Mouse (Mus musculus): Measurements from ENCODE around the gene Kcnj13. TPM values are rescaled to one million over a fixed set of nuclear protein-coding genes. Genes with fewer than 3 reads are reported as not detected.

Gene Kcnj13
- total and polyA plus RNA-seq, 3 experiments: 0.10 to 0.23 TPM; not detected in 1

- no peak for TF ChIP-seq MYC (IDR thresholded peaks at IDR 0.05; ENCODE audit: low read depth, low read length)
- TF ChIP-seq UBTF (IDR thresholded peaks at IDR 0.05; ENCODE audit: borderline replicate concordance, insufficient read depth, low read depth, low read length): no peak
- no peak for TF ChIP-seq RCOR1 (IDR thresholded peaks at IDR 0.05; ENCODE audit: low read depth, low read length)
- no peak for TF ChIP-seq ZMIZ1 (IDR thresholded peaks at IDR 0.05; ENCODE audit: low read depth, low read length)
- no peak for TF ChIP-seq CHD2 (IDR thresholded peaks at IDR 0.05; ENCODE audit: low read length)
- no peak for TF ChIP-seq E2F4 (IDR thresholded peaks at IDR 0.05; ENCODE audit: borderline replicate concordance, low read depth, low read length)
- no peak for TF ChIP-seq HCFC1 (IDR thresholded peaks at IDR 0.05; ENCODE audit: low read depth, low read length)
- no peak for TF ChIP-seq ELF1 (IDR thresholded peaks at IDR 0.05; ENCODE audit: low read depth, low read length)
- no peak for TF ChIP-seq MAZ (IDR thresholded peaks at IDR 0.05; ENCODE audit: low read depth, low read length)
- TF ChIP-seq USF1 (IDR thresholded peaks at IDR 0.05; ENCODE audit: low read depth, low read length): no peak
These were observed 24.2 kb upstream of the Kcnj13 start (continued) for GRCm38 (mm10) chr1:87418733-87419132.

GRCm38 (mm10) chr1:87409380-87409779 is 14.9 kb upstream of the Kcnj13 start:
- no peak for TF ChIP-seq MXI1 (IDR thresholded peaks at IDR 0.05; ENCODE audit: low read depth, low read length)
- no peak for TF ChIP-seq UBTF (IDR thresholded peaks at IDR 0.05; ENCODE audit: borderline replicate concordance, insufficient read depth, low read depth, low read length)
- no peak for TF ChIP-seq SMC3 (IDR thresholded peaks at IDR 0.05; ENCODE audit: low read depth, low read length)
- TF ChIP-seq NELFE (IDR thresholded peaks at IDR 0.05; ENCODE audit: low read depth, low read length): no peak
- no peak for TF ChIP-seq TBP (IDR thresholded peaks at IDR 0.05; ENCODE audit: low read depth, low read length)
- TF ChIP-seq KAT2A (conservative IDR thresholded peaks at IDR 0.05; ENCODE audit: low read depth, low read length): no peak
- no peak for TF ChIP-seq TAL1 (IDR thresholded peaks at IDR 0.05; ENCODE audit: low read length)
- no peak for TF ChIP-seq RCOR1 (IDR thresholded peaks at IDR 0.05; ENCODE audit: low read depth, low read length)
- TF ChIP-seq POLR2AphosphoS2 (IDR thresholded peaks at IDR 0.05; ENCODE audit: low read length): no peak
- no peak for TF ChIP-seq HCFC1 (IDR thresholded peaks at IDR 0.05; ENCODE audit: low read depth, low read length)
- no peak for TF ChIP-seq MAX (IDR thresholded peaks at IDR 0.05; ENCODE audit: low read length)
- no peak for TF ChIP-seq CHD1 (IDR thresholded peaks at IDR 0.05; ENCODE audit: low read depth, low read length)
- H3K36me3 ChIP-seq (ENCODE audit: control insufficient read depth in 1 of 2, insufficient read depth in 2 of 2, low read length in 2 of 2): peaks cover 2 to 44% of the 10 kb centered on the region in 2 experiments; a peak in 3 of 4 replicates

GRCm38 (mm10) chr1:87406012-87406411 is 11.5 kb upstream of the Kcnj13 start:
- no peak overlapping the region for H3K27ac ChIP-seq (ENCODE audit: control insufficient read depth, low read depth, low read length)
- no peaks in the 10 kb centered on the region for H3K4me1 ChIP-seq (ENCODE audit: control insufficient read depth in 1 of 2, insufficient read depth in 2 of 2, low read length in 2 of 2)
- no peaks in the 10 kb centered on the region for H3K79me2 ChIP-seq (ENCODE audit: control insufficient read depth, insufficient read depth, low read length, poor library complexity)
- H3K4me3 ChIP-seq (ENCODE audit: control insufficient read depth in 1 of 2, insufficient read depth in 1 of 2, low read depth in 2 of 2, low read length in 2 of 2): no peak overlapping the region
- TF ChIP-seq SIN3A (IDR thresholded peaks at IDR 0.05; ENCODE audit: low read length): no peak
- no peak for TF ChIP-seq UBTF (IDR thresholded peaks at IDR 0.05; ENCODE audit: borderline replicate concordance, insufficient read depth, low read depth, low read length)
- TF ChIP-seq GABPA (IDR thresholded peaks at IDR 0.05; ENCODE audit: low read depth, low read length): no peak
- TF ChIP-seq GATA1 (IDR thresholded peaks at IDR 0.05; ENCODE audit: low read depth, low read length): no peak
- H3K27me3 ChIP-seq (ENCODE audit: control insufficient read depth in 1 of 2, insufficient read depth in 2 of 2, low read length in 2 of 2): no peaks in the 10 kb centered on the region
- H3K9ac ChIP-seq (ENCODE audit: control insufficient read depth, low read depth, low read length, poor library complexity, severe bottlenecking): no peak overlapping the region
- H3K9me3 ChIP-seq (replicated peaks; ENCODE audit: insufficient read depth, low read length): no peaks in the 10 kb centered on the region
- DNase-seq (ENCODE audit: low read depth, low spot score): no peak
- peaks cover 0 to 52% of the 10 kb centered on the region in 2 experiments; a peak in 2 of 4 replicates for H3K36me3 ChIP-seq (ENCODE audit: control insufficient read depth in 1 of 2, insufficient read depth in 2 of 2, low read length in 2 of 2)

More at GRCm38 (mm10) chr1:87409380-87409779, 14.9 kb upstream of the Kcnj13 start:
- no peak for DNase-seq (ENCODE audit: low read depth, low spot score)
- H3K27me3 ChIP-seq (ENCODE audit: control insufficient read depth in 1 of 2, insufficient read depth in 2 of 2, low read length in 2 of 2): no peaks in the 10 kb centered on the region
- H3K79me2 ChIP-seq (ENCODE audit: control insufficient read depth, insufficient read depth, low read length, poor library complexity): no peaks in the 10 kb centered on the region
- no peak overlapping the region for H3K27ac ChIP-seq (ENCODE audit: control insufficient read depth, low read depth, low read length)
- H3K9me3 ChIP-seq (replicated peaks; ENCODE audit: insufficient read depth, low read length): no peaks in the 10 kb centered on the region
- no peaks in the 10 kb centered on the region for H3K4me1 ChIP-seq (ENCODE audit: control insufficient read depth in 1 of 2, insufficient read depth in 2 of 2, low read length in 2 of 2)
- no peak overlapping the region for H3K9ac ChIP-seq (ENCODE audit: control insufficient read depth, low read depth, low read length, poor library complexity, severe bottlenecking)
- H3K4me3 ChIP-seq (ENCODE audit: control insufficient read depth in 1 of 2, insufficient read depth in 1 of 2, low read depth in 2 of 2, low read length in 2 of 2): no peak overlapping the region
